Mouse (Mus musculus): ENCODE measurements around the gene Zfp367. TPM values are rescaled to one million over a fixed set of nuclear protein-coding genes. Genes with fewer than 3 reads are reported as not detected.

Gene Zfp367
- polyA plus RNA-seq, 1 experiment from 2014 or later: 21.2 TPM

- Histone ChIP-seq H3K9me3 (ENCODE audit: control insufficient read depth, low read length) (no peaks in the 10 kb centered on the region), H3K27ac (ENCODE audit: low read depth, low read length) (no peak overlapping the region), H3K4me3 (ENCODE audit: low read depth, low read length) (no peak overlapping the region), H3K36me3 (ENCODE audit: control insufficient read depth, insufficient read depth, low read length) (no peaks in the 10 kb centered on the region; the same call in 1 of the 2 replicates), H3K9ac (ENCODE audit: low read depth, low read length) (no peak overlapping the region), H3K27me3 (replicated peaks; ENCODE audit: control insufficient read depth, insufficient read depth, low read length) (no peaks in the 10 kb centered on the region), H3K4me1 (replicated peaks; ENCODE audit: control insufficient read depth, insufficient read depth, low read length) (no peaks in the 10 kb centered on the region), H3K4me2 (no peak overlapping the region)
- DNase-seq (ENCODE audit: low spot score) (no peak), ATAC-seq (replicated peaks; ENCODE audit: low FRiP score) (no peak)
- 78% methylated on average over 4 of the region's 4 CpGs for WGBS
Measured at GRCm38 (mm10) chr13:64183583-64183982, 30.6 kb upstream of the Zfp367 start.

- ATAC-seq (replicated peaks; ENCODE audit: low FRiP score): no peak
- H3K36me3 ChIP-seq (ENCODE audit: control insufficient read depth, insufficient read depth, low read length): no peaks in the 10 kb centered on the region; the same call in 1 of the 2 replicates
- H3K4me3 ChIP-seq (ENCODE audit: low read depth, low read length): no peak overlapping the region
- H3K9ac ChIP-seq (ENCODE audit: low read depth, low read length): no peak overlapping the region
- H3K27ac ChIP-seq (ENCODE audit: low read depth, low read length): no peak overlapping the region
- WGBS: 77% methylated on average over 2 of the region's 2 CpGs
- H3K4me2 ChIP-seq: no peak overlapping the region
- no peaks in the 10 kb centered on the region for H3K27me3 ChIP-seq (replicated peaks; ENCODE audit: control insufficient read depth, insufficient read depth, low read length)
- DNase-seq (ENCODE audit: low spot score): no peak
- H3K4me1 ChIP-seq (replicated peaks; ENCODE audit: control insufficient read depth, insufficient read depth, low read length): no peaks in the 10 kb centered on the region
- H3K9me3 ChIP-seq (ENCODE audit: control insufficient read depth, low read length): no peaks in the 10 kb centered on the region
Measured at GRCm38 (mm10) chr13:64182091-64182490, 29.1 kb upstream of the Zfp367 start.

- Histone ChIP-seq H3K9ac (ENCODE audit: low read depth, low read length) (no peak overlapping the region), H3K4me1 (replicated peaks; ENCODE audit: control insufficient read depth, insufficient read depth, low read length) (no peaks in the 10 kb centered on the region), H3K36me3 (ENCODE audit: control insufficient read depth, insufficient read depth, low read length) (no peaks in the 10 kb centered on the region; the same call in 1 of the 2 replicates), H3K9me3 (ENCODE audit: control insufficient read depth, low read length) (no peaks in the 10 kb centered on the region), H3K27me3 (replicated peaks; ENCODE audit: control insufficient read depth, insufficient read depth, low read length) (no peaks in the 10 kb centered on the region), H3K4me2 (no peak overlapping the region), H3K27ac (ENCODE audit: low read depth, low read length) (no peak overlapping the region), H3K4me3 (ENCODE audit: low read depth, low read length) (no peak overlapping the region)
- ATAC-seq (replicated peaks; ENCODE audit: low FRiP score): no peak; the same call in 1 of the 2 replicates
- DNase-seq (ENCODE audit: low spot score): peak; percentile 43
- 75% methylated on average over 3 of the region's 3 CpGs for WGBS
Measured at GRCm38 (mm10) chr13:64180888-64181287, 27.9 kb upstream of the Zfp367 start.

- Histone ChIP-seq H3K4me1 (replicated peaks; ENCODE audit: control insufficient read depth, insufficient read depth, low read length) (no peaks in the 10 kb centered on the region), H3K27me3 (replicated peaks; ENCODE audit: control insufficient read depth, insufficient read depth, low read length) (no peaks in the 10 kb centered on the region), H3K9ac (ENCODE audit: low read depth, low read length) (no peak overlapping the region), H3K4me3 (ENCODE audit: low read depth, low read length) (no peak overlapping the region), H3K9me3 (ENCODE audit: control insufficient read depth, low read length) (no peaks in the 10 kb centered on the region), H3K36me3 (ENCODE audit: control insufficient read depth, insufficient read depth, low read length) (no peaks in the 10 kb centered on the region; the same call in 1 of the 2 replicates), H3K27ac (ENCODE audit: low read depth, low read length) (no peak overlapping the region), H3K4me2 (no peak overlapping the region)
- ATAC-seq (replicated peaks; ENCODE audit: low FRiP score) (no peak), DNase-seq (ENCODE audit: low spot score) (no peak)
- 74% methylated on average over 4 of the region's 4 CpGs for WGBS
Measured at GRCm38 (mm10) chr13:64180300-64180699, 27.3 kb upstream of the Zfp367 start.

GRCm38 (mm10) chr13:64178746-64179652 lies 26.0 kb upstream of the Zfp367 start:
- peak overlapping the region; percentile 25; the same call in 1 of the 2 replicates for H3K27ac ChIP-seq (ENCODE audit: low read depth, low read length)
- DNase-seq (ENCODE audit: low spot score) (no peak), ATAC-seq (replicated peaks; ENCODE audit: low FRiP score) (no peak)
- H3K4me1 ChIP-seq (replicated peaks; ENCODE audit: control insufficient read depth, insufficient read depth, low read length): no peaks in the 10 kb centered on the region
- 0 out of 2 replicates have a peak overlapping the region, but pooled peaks have one; percentile 8 for H3K4me2 ChIP-seq
- no peak overlapping the region for H3K9ac ChIP-seq (ENCODE audit: low read depth, low read length)
- H3K9me3 ChIP-seq (ENCODE audit: control insufficient read depth, low read length): no peaks in the 10 kb centered on the region
- H3K4me3 ChIP-seq (ENCODE audit: low read depth, low read length): no peak overlapping the region
- H3K36me3 ChIP-seq (ENCODE audit: control insufficient read depth, insufficient read depth, low read length): no peaks in the 10 kb centered on the region; the same call in 1 of the 2 replicates
- H3K27me3 ChIP-seq (replicated peaks; ENCODE audit: control insufficient read depth, insufficient read depth, low read length): no peaks in the 10 kb centered on the region
- 67% methylated on average over 13 of the region's 13 CpGs for WGBS

- no peak overlapping the region for H3K27ac ChIP-seq (ENCODE audit: low read depth, low read length)
- no peaks in the 10 kb centered on the region for H3K4me1 ChIP-seq (replicated peaks; ENCODE audit: control insufficient read depth, insufficient read depth, low read length)
- WGBS: 75% methylated on average over 7 of the region's 7 CpGs
- DNase-seq (ENCODE audit: low spot score): no peak
- no peaks in the 10 kb centered on the region for H3K27me3 ChIP-seq (replicated peaks; ENCODE audit: control insufficient read depth, insufficient read depth, low read length)
- ATAC-seq (replicated peaks; ENCODE audit: low FRiP score): no peak
- peaks cover 3% of the 10 kb centered on the region for H3K36me3 ChIP-seq (ENCODE audit: control insufficient read depth, insufficient read depth, low read length)
- H3K9me3 ChIP-seq (ENCODE audit: control insufficient read depth, low read length): no peaks in the 10 kb centered on the region
- no peak overlapping the region for H3K4me3 ChIP-seq (ENCODE audit: low read depth, low read length)
- H3K4me2 ChIP-seq: no peak overlapping the region
- no peak overlapping the region for H3K9ac ChIP-seq (ENCODE audit: low read depth, low read length)
Measured at GRCm38 (mm10) chr13:64178000-64178399, 25.0 kb upstream of the Zfp367 start.

- Histone ChIP-seq H3K4me1 (replicated peaks; ENCODE audit: control insufficient read depth, insufficient read depth, low read length) (no peaks in the 10 kb centered on the region), H3K27ac (ENCODE audit: low read depth, low read length) (no peak overlapping the region), H3K9ac (ENCODE audit: low read depth, low read length) (no peak overlapping the region), H3K27me3 (replicated peaks; ENCODE audit: control insufficient read depth, insufficient read depth, low read length) (no peaks in the 10 kb centered on the region), H3K9me3 (ENCODE audit: control insufficient read depth, low read length) (peaks cover 17% of the 10 kb centered on the region), H3K4me2 (no peak overlapping the region), H3K4me3 (ENCODE audit: low read depth, low read length) (no peak overlapping the region), H3K36me3 (ENCODE audit: control insufficient read depth, insufficient read depth, low read length) (peaks cover 24% of the 10 kb centered on the region)
- ATAC-seq (replicated peaks; ENCODE audit: low FRiP score): no peak
- WGBS: 95% methylated on average over 25 of the region's 25 CpGs
- no peak for DNase-seq (ENCODE audit: low spot score)
Measured at GRCm38 (mm10) chr13:64169746-64170145, 16.7 kb upstream of the Zfp367 start.

GRCm38 (mm10) chr13:64163147-64163715 lies 10.2 kb upstream of the Zfp367 start:
- Histone ChIP-seq H3K27ac (ENCODE audit: low read depth, low read length) (no peak overlapping the region), H3K9me3 (ENCODE audit: control insufficient read depth, low read length) (no peaks in the 10 kb centered on the region), H3K9ac (ENCODE audit: low read depth, low read length) (no peak overlapping the region), H3K4me2 (peak overlapping the region; percentile 100), H3K4me1 (replicated peaks; ENCODE audit: control insufficient read depth, insufficient read depth, low read length) (peaks cover 6% of the 10 kb centered on the region), H3K27me3 (replicated peaks; ENCODE audit: control insufficient read depth, insufficient read depth, low read length) (0 out of 2 replicates have a peak, but pooled peaks cover 3% of the 10 kb centered on the region), H3K4me3 (ENCODE audit: low read depth, low read length) (peak overlapping the region; percentile 76), H3K36me3 (ENCODE audit: control insufficient read depth, insufficient read depth, low read length) (peaks cover 6% of the 10 kb centered on the region; the same call in 1 of the 2 replicates)
- ATAC-seq (replicated peaks; ENCODE audit: low FRiP score) (no peak), DNase-seq (ENCODE audit: low spot score) (no peak)
- WGBS: 44% methylated on average over 13 of the region's 13 CpGs

Data from liver, embryonic 11.5 days (tissue).